Mouse (Mus musculus) stomach, embryonic 14.5 days (tissue): ENCODE measurements around the gene Unc5cl. TPM values are rescaled to one million over a fixed set of nuclear protein-coding genes. Genes with fewer than 3 reads are reported as not detected.
A peak's percentile ranks its signal among the peaks of the same experiment; 100 is the strongest.
"Not testable (repeated sequence)": the region's sequence is repeated elsewhere in the genome, so short reads cannot be mapped to it uniquely, and the experiment has no call there.

Experiments
- ATAC-seq: fragments of 200-750 bp; cut with Nextera tagmentation; 2 replicates; pipeline ENCODE4 v1.8.0; 2017; ENCODE audit warnings: low read depth, moderate TSS enrichment; ENCODE audit not compliant: insufficient number of reproducible peaks, insufficient read depth, low FRiP score
- H3K27ac ChIP-seq: fragments of 300-500 bp; sonication (generic); 2 replicates; pipeline ENCODE4 v1.5.1; 2014; ENCODE audit warnings: mild to moderate bottlenecking, low read length, moderate library complexity, mixed read lengths
- H3K27me3 ChIP-seq: fragments of 300-500 bp; sonication (generic); 2 replicates; pipeline ENCODE4 v1.6.1; 2014; ENCODE audit warnings: low read length, control low read depth, mixed read lengths; ENCODE audit not compliant: control insufficient read depth, insufficient read depth
- H3K36me3 ChIP-seq: fragments of 300-500 bp; sonication (generic); 2 replicates; pipeline ENCODE4 v1.6.1; 2014; ENCODE audit warnings: mild to moderate bottlenecking, control low read depth, low read length, moderate library complexity, mixed read lengths; ENCODE audit not compliant: control insufficient read depth, insufficient read depth
- H3K4me1 ChIP-seq: fragments of 300-500 bp; sonication (generic); 2 replicates; pipeline ENCODE4 v1.6.1; 2014; ENCODE audit warnings: low read length, control low read depth, mixed read lengths; ENCODE audit not compliant: control insufficient read depth, insufficient read depth
- H3K4me2 ChIP-seq: fragments of 300-500 bp; sonication (generic); replicated peaks from 2 replicates; pipeline ENCODE4 v1.6.1; 2014; ENCODE audit warnings: low read depth, low read length, control low read depth
- H3K4me3 ChIP-seq: fragments of 300-500 bp; sonication (generic); 2 replicates; pipeline ENCODE4 v1.5.1; 2014; ENCODE audit warnings: low read depth, low read length, control low read depth
- H3K9ac ChIP-seq: fragments of 300-500 bp; sonication (generic); replicated peaks from 2 replicates; pipeline ENCODE4 v1.6.1; 2014; ENCODE audit warnings: low read depth, mild to moderate bottlenecking, control low read depth, low read length, moderate library complexity, mixed read lengths
- H3K9me3 ChIP-seq: fragments of 300-500 bp; sonication (generic); 2 replicates; pipeline ENCODE4 v1.6.1; 2016; ENCODE audit warnings: low read depth, low read length, control low read depth; ENCODE audit not compliant: control insufficient read depth
- whole genome bisulfite sequencing: fragments of 180-500 bp; shearing (Covaris S2); extraction: QIAGEN DNeasy Blood & Tissue Kit; methylation state at CpG from one replicate; pipeline ENCODE4 v1.1.7; 2014; 5-methylcytosine and 5-hydroxymethylcytosine counted together
- polyA plus RNA-seq: library from polyadenylated mRNA; unstranded; fragments of >200 nt; fragmentation: Nextera tagmentation; extraction: Ambion mirVana; gene quantifications from 2 replicates; pipeline ENCODE4 v1.2.1, GENCODE M21; 2014

Gene Unc5cl
- polyA plus RNA-seq, 1 experiment from 2014 or later, result 11.6 TPM

DNA sequence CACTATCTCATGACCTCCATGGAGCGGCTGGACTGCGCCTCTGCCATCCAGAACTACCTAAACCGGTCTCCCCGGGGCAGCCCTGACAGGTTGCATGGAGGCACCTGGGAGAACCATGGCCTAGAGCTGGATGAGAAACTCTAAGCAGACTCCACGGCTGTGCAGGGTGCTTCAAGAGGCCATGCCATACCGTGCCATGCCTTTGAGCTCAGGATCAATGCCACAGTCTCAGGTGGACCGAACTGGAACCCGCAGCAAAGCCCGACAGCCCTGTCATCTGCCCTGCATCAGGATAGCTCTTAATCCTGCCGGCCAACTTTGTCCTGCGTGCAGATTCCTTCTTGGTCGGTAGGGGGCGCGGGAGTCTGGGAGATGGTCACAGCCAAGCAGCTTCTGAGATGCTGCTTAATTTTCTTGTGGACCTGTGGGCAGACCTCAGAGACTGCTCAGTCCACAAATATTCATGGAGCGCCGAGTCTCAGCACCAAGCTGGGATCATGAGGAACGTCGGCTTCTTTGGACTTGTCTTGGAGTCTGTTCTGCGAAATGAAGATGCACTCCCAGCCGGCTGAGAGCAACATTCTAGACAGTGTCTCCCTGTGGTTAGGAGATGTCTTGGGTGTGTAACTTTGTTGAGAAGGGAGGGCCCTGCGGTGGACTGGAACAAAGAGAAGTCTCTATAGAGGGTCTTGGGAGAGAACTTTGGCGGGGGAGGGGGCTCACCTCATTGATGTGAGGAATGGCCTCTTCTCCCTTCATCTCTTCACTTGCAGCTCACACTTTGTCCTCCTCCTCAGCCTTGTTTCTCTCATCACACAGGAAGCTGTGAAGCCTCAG is 12.9 kb downstream of the Unc5cl start:
- H3K4me2 ChIP-seq, result peak overlapping the region; percentile 2; the same call in 1 of the 2 replicates
- no peak overlapping the region for H3K27ac ChIP-seq
- no peak overlapping the region for H3K9ac ChIP-seq
- 8% methylated on average over 21 of the region's 22 CpGs for WGBS
- H3K4me1 ChIP-seq, result no peaks in the 10 kb centered on the region
- H3K27me3 ChIP-seq, result no peaks in the 10 kb centered on the region
- no peaks in the 10 kb centered on the region for H3K36me3 ChIP-seq
- no peaks in the 10 kb centered on the region for H3K9me3 ChIP-seq
- H3K4me3 ChIP-seq, result no peak overlapping the region
- ATAC-seq, result peak; percentile 75; the same call in 1 of the 2 replicates

DNA sequence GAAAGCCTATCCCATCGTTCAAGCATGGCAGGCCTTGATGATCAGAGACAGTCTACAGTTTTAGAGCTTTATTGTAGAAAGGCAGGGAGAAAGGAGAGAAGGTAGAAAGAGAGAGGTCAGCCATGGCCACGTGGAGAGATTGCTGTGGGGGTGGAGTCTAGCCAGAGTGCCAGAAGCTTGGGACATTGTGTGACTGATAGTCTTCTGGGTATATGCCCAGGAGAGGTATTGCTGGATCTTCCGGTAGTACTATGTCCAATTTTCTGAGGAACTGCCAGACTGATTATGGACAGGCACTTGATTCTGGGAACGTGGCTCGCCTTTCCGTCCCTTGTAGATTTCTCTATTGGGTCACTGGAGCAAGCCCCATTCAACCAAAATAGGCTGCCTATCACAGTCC is 19.6 kb downstream of the Unc5cl start:
- H3K27me3 ChIP-seq, H3K4me3 ChIP-seq, H3K27ac ChIP-seq, ATAC-seq, H3K36me3 ChIP-seq, H3K4me2 ChIP-seq, H3K4me1 ChIP-seq, H3K9me3 ChIP-seq, H3K9ac ChIP-seq: not testable (repeated sequence)
- 83% methylated on average over 6 of the region's 6 CpGs for WGBS

DNA sequence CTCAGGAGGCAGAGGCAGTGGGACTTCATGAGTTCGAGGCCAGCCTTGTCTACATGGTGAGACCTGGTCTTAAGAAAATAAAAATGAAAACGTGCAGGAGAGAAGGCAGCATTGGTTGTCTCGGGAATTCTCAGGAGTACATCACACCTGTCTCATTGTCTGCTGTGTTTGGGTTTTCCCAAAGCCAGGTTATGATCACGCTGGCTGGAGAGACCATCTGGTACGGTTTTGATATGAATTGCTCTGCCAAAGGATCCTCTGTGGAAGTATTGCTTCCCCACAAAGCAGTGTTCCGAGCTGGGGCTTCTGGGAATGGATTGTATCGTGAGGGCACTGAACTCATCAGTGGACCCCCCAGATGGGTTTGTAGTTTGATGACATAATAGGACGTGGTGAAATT is 20.7 kb downstream of the Unc5cl start:
- H3K4me2 ChIP-seq, result no peak overlapping the region
- H3K36me3 ChIP-seq, result no peaks in the 10 kb centered on the region
- H3K9me3 ChIP-seq, result no peaks in the 10 kb centered on the region
- no peak overlapping the region for H3K9ac ChIP-seq
- H3K4me3 ChIP-seq, result no peak overlapping the region
- H3K27me3 ChIP-seq, result no peaks in the 10 kb centered on the region
- H3K27ac ChIP-seq, result no peak overlapping the region
- no peak for ATAC-seq
- WGBS, result 84% methylated on average over 8 of the region's 8 CpGs
- H3K4me1 ChIP-seq, result no peaks in the 10 kb centered on the region

DNA sequence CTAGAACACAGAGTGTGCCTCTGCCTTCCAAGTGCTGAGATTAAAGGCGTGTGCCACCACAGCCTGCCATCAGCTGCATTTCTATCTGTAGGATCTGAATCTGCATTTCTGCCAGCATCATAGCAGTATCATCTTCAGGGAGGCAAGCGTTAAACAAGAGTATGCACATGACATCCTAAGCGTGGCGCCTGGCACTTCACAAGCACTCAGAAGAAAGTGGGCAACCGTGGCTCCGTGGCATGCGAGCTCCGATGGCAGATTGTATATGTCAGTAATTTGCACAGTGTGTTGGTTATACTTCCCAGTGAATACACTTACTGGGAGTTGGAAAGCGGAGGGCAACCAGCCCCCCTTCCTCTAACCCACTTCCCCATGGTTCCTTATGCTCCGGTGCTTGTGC is 25.3 kb downstream of the Unc5cl start:
- Histone ChIP-seq H3K4me2 (no peak overlapping the region), H3K27ac (no peak overlapping the region), H3K9me3 (no peaks in the 10 kb centered on the region), H3K4me1 (no peaks in the 10 kb centered on the region), H3K4me3 (no peak overlapping the region), H3K36me3 (no peaks in the 10 kb centered on the region), H3K27me3 (no peaks in the 10 kb centered on the region), H3K9ac (no peak overlapping the region)
- WGBS, result 85% methylated on average over 10 of the region's 10 CpGs
- no peak for ATAC-seq

DNA sequence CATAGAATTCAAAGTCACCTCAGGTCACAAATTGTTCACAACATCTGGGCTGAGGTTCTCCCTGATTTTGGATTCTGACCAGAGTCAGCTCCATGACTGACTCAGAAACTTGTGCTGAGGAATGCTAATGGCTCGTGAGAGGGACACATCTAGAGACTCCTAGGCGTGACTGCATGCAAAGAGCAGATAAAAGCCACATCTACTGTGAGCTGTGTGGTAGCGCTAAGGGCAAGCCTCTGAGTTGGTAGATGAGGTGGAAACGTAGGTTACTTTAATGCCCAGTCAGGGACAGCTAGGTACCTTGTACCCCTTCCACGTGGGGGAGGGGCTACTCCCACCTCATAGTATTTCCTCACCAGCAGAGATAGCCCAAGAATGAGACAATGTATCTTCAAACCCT is 29.1 kb downstream of the Unc5cl start:
- Histone ChIP-seq H3K9ac (no peak overlapping the region), H3K4me3 (no peak overlapping the region), H3K36me3 (no peaks in the 10 kb centered on the region), H3K27me3 (no peaks in the 10 kb centered on the region), H3K4me2 (no peak overlapping the region), H3K27ac (no peak overlapping the region), H3K9me3 (no peaks in the 10 kb centered on the region), H3K4me1 (no peaks in the 10 kb centered on the region)
- 74% methylated on average over 5 of the region's 5 CpGs for WGBS
- no peak for ATAC-seq

DNA sequence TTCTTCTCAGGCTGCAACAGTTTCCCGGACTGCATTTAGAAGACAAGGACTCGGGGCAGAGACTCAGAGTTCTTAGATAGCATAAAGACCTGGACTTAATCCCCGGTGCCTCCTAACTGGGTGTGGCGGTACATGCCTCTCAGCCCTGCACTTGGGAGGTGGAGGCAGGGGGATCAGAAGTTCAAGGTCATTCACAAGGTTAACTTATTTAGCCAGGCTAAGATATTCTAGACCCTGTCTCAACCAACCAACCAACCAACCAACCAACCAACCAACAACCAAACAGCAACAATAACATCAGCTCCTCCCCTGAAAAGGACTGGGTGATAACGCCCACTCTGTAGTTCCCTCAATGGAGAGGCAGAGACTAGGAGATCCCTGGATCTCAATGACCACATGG is 29.5 kb downstream of the Unc5cl start:
- ATAC-seq, result no peak
- no peaks in the 10 kb centered on the region for H3K4me1 ChIP-seq
- 88% methylated on average over 5 of the region's 5 CpGs for WGBS
- H3K4me3 ChIP-seq, result no peak overlapping the region
- H3K4me2 ChIP-seq, result no peak overlapping the region
- H3K27me3 ChIP-seq, result no peaks in the 10 kb centered on the region
- no peak overlapping the region for H3K9ac ChIP-seq
- no peaks in the 10 kb centered on the region for H3K36me3 ChIP-seq
- H3K9me3 ChIP-seq, result no peaks in the 10 kb centered on the region
- H3K27ac ChIP-seq, result no peak overlapping the region

DNA sequence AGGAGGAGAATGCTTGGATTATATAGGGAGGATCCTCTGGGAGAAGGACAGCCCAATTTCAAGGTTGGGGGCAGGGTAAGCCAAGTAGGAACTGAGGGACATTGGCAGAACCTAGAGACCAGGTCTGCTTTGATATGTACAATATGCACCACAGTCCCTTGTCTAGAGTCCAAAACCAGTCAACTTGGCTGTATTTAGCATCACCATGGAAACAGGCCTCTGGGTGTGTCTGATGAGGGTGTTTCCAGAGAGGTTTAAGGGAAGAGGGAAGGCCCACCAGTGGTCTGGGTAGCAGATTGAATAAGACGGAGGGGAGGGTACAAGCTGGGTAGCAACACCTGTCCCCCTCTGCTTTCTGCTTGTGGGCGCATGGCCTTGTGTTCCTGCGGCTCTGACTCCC is 34.8 kb downstream of the Unc5cl start:
- Histone ChIP-seq H3K9ac (no peak overlapping the region), H3K27ac (no peak overlapping the region), H3K4me1 (no peaks in the 10 kb centered on the region), H3K36me3 (no peaks in the 10 kb centered on the region), H3K27me3 (no peaks in the 10 kb centered on the region), H3K4me2 (no peak overlapping the region), H3K9me3 (no peaks in the 10 kb centered on the region), H3K4me3 (no peak overlapping the region)
- ATAC-seq, result no peak
- WGBS, result 87% methylated on average over 3 of the region's 3 CpGs

DNA sequence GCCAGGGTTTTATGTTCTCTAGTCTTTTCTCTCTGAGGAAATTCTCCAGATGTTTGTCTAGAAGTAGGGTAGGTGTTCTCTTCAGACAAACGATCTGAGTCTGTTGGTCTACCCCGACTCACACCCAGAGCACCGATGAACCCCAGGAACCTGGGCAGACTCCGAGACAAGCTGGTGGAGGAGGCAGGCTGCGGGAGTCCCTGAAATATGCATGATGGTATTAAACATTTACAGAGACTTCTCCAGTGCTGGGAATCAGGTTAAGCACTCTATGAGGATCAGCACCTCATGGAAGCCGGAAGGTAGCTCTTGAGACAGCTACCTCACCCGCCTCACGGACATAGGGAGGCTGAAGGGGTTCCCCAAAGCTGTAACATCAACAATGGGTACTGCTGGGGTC is 37.9 kb downstream of the Unc5cl start:
- Histone ChIP-seq H3K4me2 (no peak overlapping the region), H3K9ac (no peak overlapping the region), H3K27ac (no peak overlapping the region), H3K4me3 (no peak overlapping the region), H3K9me3 (no peaks in the 10 kb centered on the region), H3K36me3 (no peaks in the 10 kb centered on the region), H3K27me3 (no peaks in the 10 kb centered on the region), H3K4me1 (no peaks in the 10 kb centered on the region)
- 91% methylated on average over 8 of the region's 8 CpGs for WGBS
- no peak for ATAC-seq

DNA sequence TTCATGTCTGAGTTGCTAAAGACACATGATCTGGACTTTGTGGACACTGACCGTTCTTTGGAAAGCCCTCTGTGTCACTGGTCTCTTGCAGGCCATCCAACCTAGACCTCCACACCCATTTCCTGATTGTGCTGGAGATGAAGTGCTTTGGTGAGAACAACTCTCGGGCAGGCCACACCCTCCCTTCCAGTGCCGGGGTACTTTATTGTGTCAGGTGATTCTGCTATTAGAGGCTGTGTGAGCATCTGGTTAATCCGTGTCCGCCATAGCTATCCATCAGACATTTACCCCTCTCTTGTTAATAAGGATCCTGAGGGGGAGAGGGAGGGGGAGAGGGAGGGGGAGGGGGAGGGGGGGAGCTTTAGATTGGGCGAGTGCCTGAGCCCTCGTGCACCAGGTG is 38.9 kb downstream of the Unc5cl start:
- no peaks in the 10 kb centered on the region for H3K36me3 ChIP-seq
- H3K4me2 ChIP-seq, result no peak overlapping the region
- no peaks in the 10 kb centered on the region for H3K4me1 ChIP-seq
- no peak for ATAC-seq
- no peaks in the 10 kb centered on the region for H3K27me3 ChIP-seq
- no peak overlapping the region for H3K9ac ChIP-seq
- no peak overlapping the region for H3K4me3 ChIP-seq
- 43% methylated on average over 7 of the region's 7 CpGs for WGBS
- no peaks in the 10 kb centered on the region for H3K9me3 ChIP-seq
- H3K27ac ChIP-seq, result no peak overlapping the region
